Mouse (Mus musculus): ENCODE data around the gene Ppp1r16b. TPM values are rescaled to one million over a fixed set of nuclear protein-coding genes. Genes with fewer than 3 reads are reported as not detected.

Gene Ppp1r16b
- polyA plus RNA-seq, 1 experiment: not detected

GRCm38 (mm10) chr2:158720715-158721370 lies 55.6 kb downstream of the Ppp1r16b start:
- TF ChIP-seq POLR2A (IDR thresholded peaks at IDR 0.05; ENCODE audit: insufficient read depth, low read depth, low read length) (no peak), CTCF (IDR thresholded peaks at IDR 0.05; ENCODE audit: insufficient read depth, low read depth, low read length) (no peak)
- H3K27ac ChIP-seq (ENCODE audit: insufficient read depth, low read depth, low read length): peak overlapping the region; percentile 6
- WGBS: 67% methylated on average over 16 of the region's 16 CpGs
- H3K4me1 ChIP-seq (ENCODE audit: control insufficient read depth, insufficient read depth, low read length): peaks cover 66% of the 10 kb centered on the region
- no peak overlapping the region for H3K4me3 ChIP-seq (ENCODE audit: insufficient read depth, low read depth, low read length)

GRCm38 (mm10) chr2:158721481-158721880 lies 56.3 kb downstream of the Ppp1r16b start:
- peak overlapping the region; percentile 6; the same call in 1 of the 2 replicates for H3K27ac ChIP-seq (ENCODE audit: insufficient read depth, low read depth, low read length)
- no peak overlapping the region for H3K4me3 ChIP-seq (ENCODE audit: insufficient read depth, low read depth, low read length)
- H3K4me1 ChIP-seq (ENCODE audit: control insufficient read depth, insufficient read depth, low read length): peaks cover 63% of the 10 kb centered on the region
- 22% methylated on average over 3 of the region's 3 CpGs for WGBS
- TF ChIP-seq POLR2A (IDR thresholded peaks at IDR 0.05; ENCODE audit: insufficient read depth, low read depth, low read length) (no peak), CTCF (IDR thresholded peaks at IDR 0.05; ENCODE audit: insufficient read depth, low read depth, low read length) (no peak)

GRCm38 (mm10) chr2:158722135-158722534 lies 56.9 kb downstream of the Ppp1r16b start:
- peaks cover 64% of the 10 kb centered on the region for H3K4me1 ChIP-seq (ENCODE audit: control insufficient read depth, insufficient read depth, low read length)
- H3K4me3 ChIP-seq (ENCODE audit: insufficient read depth, low read depth, low read length): no peak overlapping the region
- H3K27ac ChIP-seq (ENCODE audit: insufficient read depth, low read depth, low read length): peak overlapping the region; percentile 94
- WGBS: 78% methylated on average over 4 of the region's 4 CpGs
- TF ChIP-seq CTCF (IDR thresholded peaks at IDR 0.05; ENCODE audit: insufficient read depth, low read depth, low read length) (no peak), POLR2A (IDR thresholded peaks at IDR 0.05; ENCODE audit: insufficient read depth, low read depth, low read length) (no peak)

- Histone ChIP-seq H3K4me3 (ENCODE audit: insufficient read depth, low read depth, low read length) (no peak overlapping the region), H3K4me1 (ENCODE audit: control insufficient read depth, insufficient read depth, low read length) (peaks cover 62% of the 10 kb centered on the region), H3K27ac (ENCODE audit: insufficient read depth, low read depth, low read length) (peak overlapping the region; percentile 94)
- TF ChIP-seq POLR2A (IDR thresholded peaks at IDR 0.05; ENCODE audit: insufficient read depth, low read depth, low read length): no peak
- TF ChIP-seq CTCF (IDR thresholded peaks at IDR 0.05; ENCODE audit: insufficient read depth, low read depth, low read length): no peak
- 16% methylated on average over 6 of the region's 6 CpGs for WGBS
These were observed 57.9 kb downstream of the Ppp1r16b start for GRCm38 (mm10) chr2:158722991-158723551.

- peak overlapping the region; percentile 91 for H3K27ac ChIP-seq (ENCODE audit: insufficient read depth, low read depth, low read length)
- 18% methylated on average over 6 of the region's 6 CpGs for whole genome bisulfite sequencing
- H3K4me3 ChIP-seq (ENCODE audit: insufficient read depth, low read depth, low read length): no peak overlapping the region
- TF ChIP-seq POLR2A (IDR thresholded peaks at IDR 0.05; ENCODE audit: insufficient read depth, low read depth, low read length) (no peak), CTCF (IDR thresholded peaks at IDR 0.05; ENCODE audit: insufficient read depth, low read depth, low read length) (no peak)
- peaks cover 62% of the 10 kb centered on the region for H3K4me1 ChIP-seq (ENCODE audit: control insufficient read depth, insufficient read depth, low read length)
These were observed 58.6 kb downstream of the Ppp1r16b start for GRCm38 (mm10) chr2:158723806-158724205.

GRCm38 (mm10) chr2:158726252-158726651 lies 61.1 kb downstream of the Ppp1r16b start:
- H3K4me1 ChIP-seq (ENCODE audit: control insufficient read depth, insufficient read depth, low read length): peaks cover 61% of the 10 kb centered on the region
- H3K4me3 ChIP-seq (ENCODE audit: insufficient read depth, low read depth, low read length): no peak overlapping the region
- peak overlapping the region; percentile 76 for H3K27ac ChIP-seq (ENCODE audit: insufficient read depth, low read depth, low read length)
- TF ChIP-seq CTCF (IDR thresholded peaks at IDR 0.05; ENCODE audit: insufficient read depth, low read depth, low read length) (no peak), POLR2A (IDR thresholded peaks at IDR 0.05; ENCODE audit: insufficient read depth, low read depth, low read length) (no peak)
- 78% methylated on average over 6 of the region's 6 CpGs for WGBS

GRCm38 (mm10) chr2:158728061-158728815 lies 63.0 kb downstream of the Ppp1r16b start:
- 51% methylated on average over 7 of the region's 7 CpGs for WGBS
- H3K4me3 ChIP-seq (ENCODE audit: insufficient read depth, low read depth, low read length): no peak overlapping the region
- H3K4me1 ChIP-seq (ENCODE audit: control insufficient read depth, insufficient read depth, low read length): peaks cover 61% of the 10 kb centered on the region
- peak overlapping the region; percentile 83 for H3K27ac ChIP-seq (ENCODE audit: insufficient read depth, low read depth, low read length)
- no peak for TF ChIP-seq CTCF (IDR thresholded peaks at IDR 0.05; ENCODE audit: insufficient read depth, low read depth, low read length)
- TF ChIP-seq POLR2A (IDR thresholded peaks at IDR 0.05; ENCODE audit: insufficient read depth, low read depth, low read length): no peak

GRCm38 (mm10) chr2:158730896-158731295 lies 65.7 kb downstream of the Ppp1r16b start:
- Histone ChIP-seq H3K27ac (ENCODE audit: insufficient read depth, low read depth, low read length) (peak overlapping the region; percentile 74), H3K4me1 (ENCODE audit: control insufficient read depth, insufficient read depth, low read length) (peaks cover 76% of the 10 kb centered on the region), H3K4me3 (ENCODE audit: insufficient read depth, low read depth, low read length) (no peak overlapping the region)
- WGBS: 11% methylated on average over 3 of the region's 3 CpGs
- TF ChIP-seq CTCF (IDR thresholded peaks at IDR 0.05; ENCODE audit: insufficient read depth, low read depth, low read length) (no peak), POLR2A (IDR thresholded peaks at IDR 0.05; ENCODE audit: insufficient read depth, low read depth, low read length) (no peak)

- H3K27ac ChIP-seq (ENCODE audit: insufficient read depth, low read depth, low read length): peak overlapping the region; percentile 74
- peaks cover 71% of the 10 kb centered on the region for H3K4me1 ChIP-seq (ENCODE audit: control insufficient read depth, insufficient read depth, low read length)
- 66% methylated on average over 9 of the region's 9 CpGs for WGBS
- no peak for TF ChIP-seq POLR2A (IDR thresholded peaks at IDR 0.05; ENCODE audit: insufficient read depth, low read depth, low read length)
- no peak for TF ChIP-seq CTCF (IDR thresholded peaks at IDR 0.05; ENCODE audit: insufficient read depth, low read depth, low read length)
- H3K4me3 ChIP-seq (ENCODE audit: insufficient read depth, low read depth, low read length): no peak overlapping the region
These were observed 67.3 kb downstream of the Ppp1r16b start for GRCm38 (mm10) chr2:158732521-158732920.

Measured in olfactory bulb, adult 2 months (tissue).